Mouse (Mus musculus): ENCODE measurements around the gene Azin2.

The Azin2 gene

GRCm38 (mm10) chr4:128896667-128897066 is 65.6 kb downstream of the Azin2 start:
- DNase-seq (ENCODE audit: low spot score in 2 of 2), result no peak

- no peak for DNase-seq (ENCODE audit: low spot score in 2 of 2)
Observed at GRCm38 (mm10) chr4:128895841-128896240, 66.4 kb downstream of the Azin2 start.

- DNase-seq (ENCODE audit: low spot score in 2 of 2), result no peak
Observed at GRCm38 (mm10) chr4:128894112-128894511, 68.1 kb downstream of the Azin2 start.

GRCm38 (mm10) chr4:128892188-128892587 is 70.1 kb downstream of the Azin2 start:
- no peak for DNase-seq (ENCODE audit: low spot score in 2 of 2)

GRCm38 (mm10) chr4:128891746-128892145 is 70.5 kb downstream of the Azin2 start:
- DNase-seq (ENCODE audit: low spot score in 2 of 2), result no peak

GRCm38 (mm10) chr4:128891157-128891556 is 71.1 kb downstream of the Azin2 start:
- DNase-seq (ENCODE audit: low spot score in 2 of 2), result peak in 1 of 2 experiments; percentile 37

- no peak for DNase-seq (ENCODE audit: low spot score in 2 of 2)
Observed at GRCm38 (mm10) chr4:128889752-128890630, 72.3 kb downstream of the Azin2 start.

GRCm38 (mm10) chr4:128888436-128888990 is 73.7 kb downstream of the Azin2 start:
- no peak for DNase-seq (ENCODE audit: low spot score in 2 of 2)

GRCm38 (mm10) chr4:128887641-128888091 is 74.6 kb downstream of the Azin2 start:
- DNase-seq (ENCODE audit: low spot score in 2 of 2), result no peak

- DNase-seq (ENCODE audit: low spot score in 2 of 2), result no peak
Observed at GRCm38 (mm10) chr4:128887026-128887425, 75.2 kb downstream of the Azin2 start.

- no peak for DNase-seq (ENCODE audit: low spot score in 2 of 2)
Observed at GRCm38 (mm10) chr4:128886571-128886970, 75.7 kb downstream of the Azin2 start.

- DNase-seq (ENCODE audit: low spot score in 2 of 2), result no peak
Observed at GRCm38 (mm10) chr4:128885540-128885939, 76.7 kb downstream of the Azin2 start.

- no peak for DNase-seq (ENCODE audit: low spot score in 2 of 2)
Observed at GRCm38 (mm10) chr4:128884711-128885095, 77.5 kb downstream of the Azin2 start.

GRCm38 (mm10) chr4:128883801-128884710 is 78.2 kb downstream of the Azin2 start:
- DNase-seq (ENCODE audit: low spot score in 2 of 2), result peak; percentile 25 to 28

GRCm38 (mm10) chr4:128883379-128883781 is 78.9 kb downstream of the Azin2 start, which contains the start of gene Trim62:
Gene Trim62, plus strand, starts transcription at chr4:128883580.
- peak; percentile 29 to 43 for DNase-seq (ENCODE audit: low spot score in 2 of 2)

Measured in frontal cortex, postnatal 25 days (tissue).